Mouse (Mus musculus) brain, embryonic 14.5 days (tissue): ENCODE measurements at regions not wholly inside any gene's neighbourhood (a gene's known extent, or its start where the extent isn't known, plus 50 kb on each side); places are given as distances from the start of the nearest gene placed in this dataset.

Experiments used
- CTCF ChIP-seq: fragments of 200-500 bp; IDR thresholded peaks from 2 replicates; pipeline ENCODE4 v1.5.1; 2012; ENCODE audit warnings: inconsistent platforms, mild to moderate bottlenecking, moderate library complexity, borderline replicate concordance; ENCODE audit not compliant: insufficient read depth, insufficient read length; ENCODE audit errors: extremely low read depth
- POLR2A ChIP-seq: fragments of 200-500 bp; IDR thresholded peaks from 2 replicates; pipeline ENCODE4 v1.6.1; 2012; ENCODE audit warnings: mild to moderate bottlenecking, inconsistent platforms, borderline replicate concordance; ENCODE audit not compliant: poor library complexity, insufficient read depth, insufficient read length, severe bottlenecking; ENCODE audit errors: extremely low read depth

- TF ChIP-seq POLR2A (no peak), CTCF (no peak)
Measured at GRCm38 (mm10) chrX:97707851-97708250, 330.8 kb upstream of the Eda2r start.
